Mouse (Mus musculus): ENCODE data around the gene Cacng8. TPM values are rescaled to one million over a fixed set of nuclear protein-coding genes. Genes with fewer than 3 reads are reported as not detected.

Cacng8 gene
- polyA plus RNA-seq, 1 experiment from 2014 or later = 7.0 TPM

- H3K4me1 ChIP-seq (ENCODE audit: control insufficient read depth, insufficient read depth, low read length) = no peaks in the 10 kb centered on the region
- no peak overlapping the region for H3K9ac ChIP-seq (ENCODE audit: low read length)
- WGBS = 88% methylated on average over 8 of the region's 8 CpGs
- ATAC-seq (ENCODE audit: insufficient number of reproducible peaks, low FRiP score, low TSS enrichment, low read depth) (no peak), DNase-seq (ENCODE audit: low spot score) (no peak)
- no peak overlapping the region for H3K4me3 ChIP-seq (ENCODE audit: low read depth, low read length)
- no peak overlapping the region for H3K4me2 ChIP-seq (ENCODE audit: low read depth, severe bottlenecking)
- no peaks in the 10 kb centered on the region for H3K27me3 ChIP-seq (ENCODE audit: control insufficient read depth, insufficient read depth, low read length)
- H3K9me3 ChIP-seq (ENCODE audit: control insufficient read depth, low read length) = no peaks in the 10 kb centered on the region
- no peaks in the 10 kb centered on the region for H3K36me3 ChIP-seq (ENCODE audit: control insufficient read depth, insufficient read depth, low read length)
- H3K27ac ChIP-seq (replicated peaks; ENCODE audit: low read depth, low read length) = no peak overlapping the region
These were observed 69.8 kb downstream of the Cacng8 start for GRCm38 (mm10) chr7:3460261-3460660.

- Histone ChIP-seq H3K9ac (ENCODE audit: low read length) (no peak overlapping the region), H3K4me2 (ENCODE audit: low read depth, severe bottlenecking) (no peak overlapping the region), H3K36me3 (ENCODE audit: control insufficient read depth, insufficient read depth, low read length) (no peaks in the 10 kb centered on the region), H3K9me3 (ENCODE audit: control insufficient read depth, low read length) (no peaks in the 10 kb centered on the region), H3K27ac (replicated peaks; ENCODE audit: low read depth, low read length) (no peak overlapping the region), H3K4me1 (ENCODE audit: control insufficient read depth, insufficient read depth, low read length) (no peaks in the 10 kb centered on the region), H3K4me3 (ENCODE audit: low read depth, low read length) (no peak overlapping the region), H3K27me3 (ENCODE audit: control insufficient read depth, insufficient read depth, low read length) (no peaks in the 10 kb centered on the region)
- 90% methylated on average over 4 of the region's 4 CpGs for WGBS
- ATAC-seq (ENCODE audit: insufficient number of reproducible peaks, low FRiP score, low TSS enrichment, low read depth) = no peak
- DNase-seq (ENCODE audit: low spot score) = no peak
These were observed 72.8 kb downstream of the Cacng8 start for GRCm38 (mm10) chr7:3463306-3463705.

Small RNA genes lying within 50 kb of the gene (microRNA-seq; reads per million reads assigned to microRNA genes)
- gene Gm23450 = 11.3 reads per million, percentile 21 among the genes with 10 or more reads in this experiment

Other genes with a start within 250 kb of the Cacng8 start
- 0.21 and 0.27 TPM in 2 replicates for gene AU018091, start 221.5 kb upstream of the Cacng8 start, polyA plus RNA-seq (2014; fragmentation: Nextera tagmentation; extraction: Ambion mirVana)
- gene Nlrp12, start 140.9 kb upstream of the Cacng8 start, polyA plus RNA-seq (2014; fragmentation: Nextera tagmentation; extraction: Ambion mirVana) = not detected in 2 replicates
- gene Myadm, start 101.6 kb upstream of the Cacng8 start, polyA plus RNA-seq (2014; fragmentation: Nextera tagmentation; extraction: Ambion mirVana) = 37.7 and 40.2 TPM in 2 replicates
- gene Prkcg, start 101.5 kb upstream of the Cacng8 start, polyA plus RNA-seq (2014; fragmentation: Nextera tagmentation; extraction: Ambion mirVana) = 0.07 and 0.12 TPM in 2 replicates
- gene Cacng7, start 57.7 kb upstream of the Cacng8 start, polyA plus RNA-seq (2014; fragmentation: Nextera tagmentation; extraction: Ambion mirVana) = 2.0 and 2.6 TPM in 2 replicates
- gene Cacng6, start 33.5 kb downstream of the Cacng8 start, polyA plus RNA-seq (2014; fragmentation: Nextera tagmentation; extraction: Ambion mirVana) = 0.25 and 0.52 TPM in 2 replicates
- not detected in 2 replicates for gene Tarm1, start 111.9 kb downstream of the Cacng8 start, polyA plus RNA-seq (2014; fragmentation: Nextera tagmentation; extraction: Ambion mirVana)
- gene Oscar, start 225.5 kb downstream of the Cacng8 start, polyA plus RNA-seq (2014; fragmentation: Nextera tagmentation; extraction: Ambion mirVana) = 0.29 TPM in 1 of 2 replicates, not detected in the other
- gene Ndufa3, start 226.7 kb downstream of the Cacng8 start, polyA plus RNA-seq (2014; fragmentation: Nextera tagmentation; extraction: Ambion mirVana) = 400 and 407 TPM in 2 replicates
- 31.1 and 35.5 TPM in 2 replicates for gene Tfpt, start 239.2 kb downstream of the Cacng8 start, polyA plus RNA-seq (2014; fragmentation: Nextera tagmentation; extraction: Ambion mirVana)
- gene Prpf31, start 239.3 kb downstream of the Cacng8 start, polyA plus RNA-seq (2014; fragmentation: Nextera tagmentation; extraction: Ambion mirVana) = 150 TPM in 2 replicates

All from limb, embryonic 11.5 days (tissue).